Mouse (Mus musculus) urinary bladder, postnatal 36 days (tissue): ENCODE results near the gene Tank.
A peak's percentile ranks its signal among the peaks of the same experiment; 100 is the strongest.

Source experiments
- DNase-seq, 2 experiments: peaks; one replicate each; pipeline ENCODE4 v3.0.0; 2022; ENCODE audit warnings: low spot score in 2 of 2, mixed read lengths in 1 of 2

Gene Tank

DNA sequence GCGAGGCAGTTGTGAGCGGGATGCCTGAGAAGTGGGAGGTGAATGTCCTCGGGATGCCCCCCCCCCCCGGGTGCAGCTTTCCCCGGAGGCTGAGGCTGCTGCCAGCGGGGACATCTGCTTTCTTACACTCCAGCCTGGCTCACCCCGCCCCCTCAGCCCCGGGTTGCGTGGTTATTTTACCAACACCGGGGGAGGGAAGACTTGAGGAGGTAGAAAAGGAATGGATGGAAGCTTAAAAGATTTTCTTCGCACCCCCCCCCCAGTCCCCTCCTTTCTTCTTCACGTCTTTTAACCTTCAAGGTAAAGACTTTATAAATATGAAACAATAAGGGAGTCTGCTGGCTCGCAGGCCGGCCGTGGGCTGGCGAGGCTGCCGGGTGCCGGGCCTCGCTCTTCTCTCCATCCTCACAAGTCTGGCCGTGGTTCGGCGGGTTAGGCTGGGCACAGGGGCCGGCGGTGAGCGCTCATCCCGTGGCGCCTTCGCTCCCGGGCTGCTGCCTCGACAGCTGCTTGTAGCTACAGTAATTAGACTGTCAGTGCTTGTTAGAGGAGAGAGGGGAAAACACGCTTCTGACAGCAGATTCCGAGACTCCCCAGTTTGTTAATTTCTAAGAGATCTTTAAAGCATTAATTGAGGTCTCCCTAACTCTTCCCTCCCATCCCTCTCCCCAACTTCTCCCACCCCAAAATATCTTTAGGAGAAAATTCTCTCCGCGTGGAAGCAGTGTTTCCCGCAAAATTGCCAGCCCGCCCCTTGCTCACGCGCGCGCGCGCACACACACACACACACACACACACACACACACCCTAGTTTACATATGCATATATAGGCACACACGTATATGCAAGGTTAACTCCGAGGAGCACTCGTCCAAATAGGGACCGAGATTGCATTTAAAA is 77.2 kb downstream of the Tank start:
- DNase-seq = peak in 1 of 2 experiments; percentile 4

GRCm38 (mm10) chr2:61656421-61657411 is 78.3 kb downstream of the Tank start:
- DNase-seq = peak; percentile 23 to 45

DNA sequence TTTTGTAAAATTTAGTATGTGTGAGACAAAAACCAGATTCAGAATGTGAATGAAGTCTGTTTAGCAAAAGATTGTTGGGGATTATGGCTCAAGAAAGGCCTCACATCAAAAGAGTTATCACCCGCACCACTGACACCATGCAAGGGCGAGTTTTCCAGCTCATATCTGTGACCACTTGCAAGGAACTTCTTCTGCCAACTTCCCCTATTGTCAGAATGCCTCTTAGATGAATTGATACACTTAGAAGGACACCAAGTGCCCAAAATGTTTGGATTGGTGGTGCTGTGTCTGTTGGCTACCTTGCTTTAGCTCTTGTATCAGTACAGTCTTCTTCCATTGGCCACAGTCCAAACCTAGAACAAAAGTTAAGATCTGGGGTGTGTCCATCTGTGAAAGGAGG is 80.9 kb downstream of the Tank start:
- DNase-seq = no peak

- no peak for DNase-seq
Observed at GRCm38 (mm10) chr2:61662833-61663232, 84.4 kb downstream of the Tank start.

- no peak for DNase-seq
Observed at GRCm38 (mm10) chr2:61663573-61664241, 85.3 kb downstream of the Tank start.

- DNase-seq = no peak
Observed at GRCm38 (mm10) chr2:61667420-61667819, 89.0 kb downstream of the Tank start.

GRCm38 (mm10) chr2:61668260-61668659 is 89.9 kb downstream of the Tank start:
- peak; percentile 9 to 44 for DNase-seq

DNA sequence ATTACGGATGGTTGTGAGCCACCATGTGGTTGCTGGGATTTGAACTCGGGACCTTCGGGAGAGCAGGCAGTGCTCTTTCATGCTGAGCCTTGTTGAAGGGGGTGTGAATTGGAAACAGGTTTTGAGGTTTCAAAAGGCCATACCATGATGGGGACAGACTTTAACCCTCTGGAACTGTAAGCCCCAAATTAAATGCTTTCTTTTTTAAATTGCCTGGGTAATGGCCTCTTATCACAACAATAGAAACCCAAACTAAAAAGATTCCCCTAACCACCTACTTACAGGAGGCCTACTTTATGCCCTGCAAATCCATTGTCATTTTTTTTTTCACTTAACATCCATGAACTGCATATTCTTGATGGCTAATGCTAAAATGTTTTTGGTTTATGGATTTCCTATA is 96.2 kb downstream of the Tank start:
- DNase-seq = no peak

- DNase-seq = no peak
Observed at GRCm38 (mm10) chr2:61681572-61681971, 103.2 kb downstream of the Tank start.

- DNase-seq = no peak
Observed at GRCm38 (mm10) chr2:61686533-61686932, 108.1 kb downstream of the Tank start.

DNA sequence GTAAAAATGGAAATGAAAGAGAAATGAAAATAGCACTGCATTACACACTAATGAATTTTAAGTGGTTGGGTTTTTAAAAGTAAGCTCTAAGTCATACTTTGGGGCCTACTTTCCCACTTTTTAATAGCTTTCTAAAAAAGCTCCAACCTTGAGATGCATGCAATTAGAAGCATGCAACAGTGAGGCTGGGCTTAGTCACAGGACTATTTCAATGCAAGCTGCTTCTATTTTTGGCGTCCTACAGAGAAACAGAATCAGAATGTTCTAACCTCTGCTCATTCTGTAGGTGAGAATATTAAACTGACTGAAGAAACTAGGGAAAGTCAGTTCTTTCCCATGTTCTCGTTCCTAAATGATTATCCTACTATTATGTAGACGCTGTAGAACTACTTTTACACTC is 110.7 kb downstream of the Tank start:
- DNase-seq = no peak
